8 mouse cellular contexts compared by ENCODE assay signal in genomic region chr7:43422995-43423617, GRCm38 (mm10). TPM values are rescaled to one million over a fixed set of nuclear protein-coding genes. Genes with fewer than 3 reads are reported as not detected.
A peak's percentile ranks its signal among the peaks of the same experiment; 100 is the strongest.
DNase-seq lines count a peak whose midpoint lies in the region; ATAC-seq lines count a peak whose summit lies in the region.

No protein-coding gene starts in this region.

- peak; percentile 94 for ATAC-seq in activated CD4-positive, CD25-positive, alpha-beta regulatory T cell, adult 4 months
- ATAC-seq in inflammation-experienced regulatory T-cells, adult 6 months = peak; percentile 93
- peak; percentile 100 for ATAC-seq in megakaryocyte-erythroid progenitor cell, adult 5-6 weeks (replicated peaks; ENCODE audit: low FRiP score, low TSS enrichment, poor library complexity, severe bottlenecking)

- intact Hi-C loops in gastrocnemius, postnatal 14 days (cut with DNase I; ENCODE audit: low total_unique reads) = no loop called here
- intact Hi-C loops in left cerebral cortex, postnatal 10 days (cut with DNase I) = loop anchor here (1.0 kb wide), 1 partner anchor 72 kb away; no protein-coding TSS in a partner anchor

- peak; percentile 87 for DNase-seq in embryo, embryonic 10 days (ENCODE audit: low spot score)
- DNase-seq in gastrocnemius, postnatal 14 days = peak; percentile 83
- DNase-seq in left cerebral cortex, postnatal 10 days (ENCODE audit: extremely low spot score in 1 of 2, low spot score in 2 of 2) = peak; percentile 62 to 84
- DNase-seq in right cerebral cortex, postnatal 25 days = peak; percentile 78
- peak; percentile 80 to 86 for DNase-seq in urinary bladder, postnatal 36 days (ENCODE audit: low spot score in 2 of 2)

RNA-seq across cellular contexts. Expression of gene Lim2, which starts 4.4 kb away (rescaled TPM):
- not detected for polyA plus RNA-seq in activated CD4-positive, CD25-positive, alpha-beta regulatory T cell, adult 4 months (2017; shearing (Covaris generic))
- not detected for total RNA-seq in gastrocnemius, postnatal 14 days (2021)
- not detected for polyA plus RNA-seq in inflammation-experienced regulatory T-cells, adult 6 months (2017; shearing (Covaris generic))
- not detected for total RNA-seq in left cerebral cortex, postnatal 10 days (2021)
- 2.1 TPM in 1 of 2 replicates, not detected in the other for total RNA-seq in megakaryocyte-erythroid progenitor cell, adult 5-6 weeks (2014; fragmentation: Nextera tagmentation)
- total RNA-seq in megakaryocyte-erythroid progenitor cell, adult 5-6 weeks (2017) = not detected in 2 replicates

RNA-seq across cellular contexts. Expression of gene Nkg7, which starts 13.8 kb away (rescaled TPM):
- 100 to 1,000 TPM; 381 to 402 TPM for polyA plus RNA-seq in activated CD4-positive, CD25-positive, alpha-beta regulatory T cell, adult 4 months (2017; shearing (Covaris generic))
- total RNA-seq in gastrocnemius, postnatal 14 days (2021) = not detected
- 1,000 to 10,000 TPM in 1 of 3 experiments, 100 to 1,000 TPM in 2; 132 to 2,523 (median 190) TPM for polyA plus RNA-seq in inflammation-experienced regulatory T-cells, adult 6 months (2017; shearing (Covaris generic))
- not detected for total RNA-seq in left cerebral cortex, postnatal 10 days (2021)
- 49.9 and 86.7 TPM in 2 replicates for total RNA-seq in megakaryocyte-erythroid progenitor cell, adult 5-6 weeks (2014; fragmentation: Nextera tagmentation)
- total RNA-seq in megakaryocyte-erythroid progenitor cell, adult 5-6 weeks (2017) = 41.8 and 53.8 TPM in 2 replicates

RNA-seq across cellular contexts. Expression of gene Siglecg, which starts 15.1 kb away (rescaled TPM):
- 1 to 10 TPM in 1 of 2 experiments, not detected in 1; 2.4 TPM for polyA plus RNA-seq in activated CD4-positive, CD25-positive, alpha-beta regulatory T cell, adult 4 months (2017; shearing (Covaris generic))
- total RNA-seq in gastrocnemius, postnatal 14 days (2021) = under 1 TPM in 1 of 2 experiments, not detected in 1; 0.08 TPM
- 1 to 10 TPM in 2 of 3 experiments, not detected in 1; 1.5 to 2.0 TPM for polyA plus RNA-seq in inflammation-experienced regulatory T-cells, adult 6 months (2017; shearing (Covaris generic))
- under 1 TPM; 0.09 to 0.14 TPM for total RNA-seq in left cerebral cortex, postnatal 10 days (2021)
- total RNA-seq in megakaryocyte-erythroid progenitor cell, adult 5-6 weeks (2014; fragmentation: Nextera tagmentation) = 3.1 and 4.4 TPM in 2 replicates
- 1.3 TPM in 1 of 2 replicates, not detected in the other for total RNA-seq in megakaryocyte-erythroid progenitor cell, adult 5-6 weeks (2017)

RNA-seq across cellular contexts. Expression of gene Cldnd2, which starts 17.5 kb away (rescaled TPM):
- polyA plus RNA-seq in activated CD4-positive, CD25-positive, alpha-beta regulatory T cell, adult 4 months (2017; shearing (Covaris generic)) = 1 to 10 TPM in 1 of 2 experiments, not detected in 1; 1.4 TPM
- total RNA-seq in gastrocnemius, postnatal 14 days (2021) = not detected
- polyA plus RNA-seq in inflammation-experienced regulatory T-cells, adult 6 months (2017; shearing (Covaris generic)) = under 1 TPM in 1 of 3 experiments, not detected in 2; 0.80 TPM
- total RNA-seq in left cerebral cortex, postnatal 10 days (2021) = not detected
- not detected in 2 replicates for total RNA-seq in megakaryocyte-erythroid progenitor cell, adult 5-6 weeks (2014; fragmentation: Nextera tagmentation)
- not detected in 2 replicates for total RNA-seq in megakaryocyte-erythroid progenitor cell, adult 5-6 weeks (2017)

RNA-seq across cellular contexts. Expression of gene Etfb, which starts 20.8 kb away (rescaled TPM):
- polyA plus RNA-seq in activated CD4-positive, CD25-positive, alpha-beta regulatory T cell, adult 4 months (2017; shearing (Covaris generic)) = 100 to 1,000 TPM; 235 to 271 TPM
- total RNA-seq in gastrocnemius, postnatal 14 days (2021) = 100 to 1,000 TPM; 341 to 442 TPM
- 100 to 1,000 TPM; 173 to 290 (median 214) TPM for polyA plus RNA-seq in inflammation-experienced regulatory T-cells, adult 6 months (2017; shearing (Covaris generic))
- total RNA-seq in left cerebral cortex, postnatal 10 days (2021) = 10 to 100 TPM; 52.2 to 55.8 TPM
- total RNA-seq in megakaryocyte-erythroid progenitor cell, adult 5-6 weeks (2014; fragmentation: Nextera tagmentation) = 212 and 237 TPM in 2 replicates
- total RNA-seq in megakaryocyte-erythroid progenitor cell, adult 5-6 weeks (2017) = 396 and 426 TPM in 2 replicates

Comparison
In these comparisons a context has a peak if more than half of its experiments do, and no peak if none do; other contexts are left out.
1. Peak in every context shown above with its lines: DNase-seq and ATAC-seq.
2. RNA of gene Nkg7, which starts 13.8 kb away (total RNA-seq): 41.8 to 86.7 TPM in megakaryocyte-erythroid progenitor cell, adult 5-6 weeks; not detected in gastrocnemius, postnatal 14 days and not detected in left cerebral cortex, postnatal 10 days; every median in the first group is over 10 times any median in the second.